Mouse (Mus musculus) MEL (cell line): Measurements from ENCODE around the gene Zfpm1. TPM values are rescaled to one million over a fixed set of nuclear protein-coding genes. Genes with fewer than 3 reads are reported as not detected.

Experiments used
- DNase-seq: peaks from one replicate; pipeline ENCODE4 v3.0.0; 2011; ENCODE audit warnings: low read depth, low spot score
- H3K27ac ChIP-seq: 2 replicates; pipeline ENCODE4 v1.5.1; 2012; ENCODE audit warnings: low read depth, mild to moderate bottlenecking, control low read depth, low read length, moderate library complexity; ENCODE audit not compliant: control insufficient read depth
- H3K27me3 ChIP-seq, 2 experiments: fragments of 150-350 bp in 1 of 2; sonication (generic) in 1 of 2; 2 replicates each; pipeline ENCODE4 v1.6.1; 2012; ENCODE audit warnings: low read length in 2 of 2, mild to moderate bottlenecking in 2 of 2, improper control_type of control experiment in 1 of 2, moderate library complexity in 1 of 2; ENCODE audit not compliant: insufficient read depth in 2 of 2, control insufficient read depth in 1 of 2
- H3K36me3 ChIP-seq, 2 experiments: 2 replicates each; pipeline ENCODE4 v1.6.1; 2012 to 2014; ENCODE audit warnings: low read length in 2 of 2, improper control_type of control experiment in 1 of 2, inconsistent platforms in 1 of 2, mild to moderate bottlenecking in 1 of 2; ENCODE audit not compliant: insufficient read depth in 2 of 2, control insufficient read depth in 1 of 2
- H3K4me1 ChIP-seq, 2 experiments: fragments of 150-350 bp in 1 of 2; sonication (generic) in 1 of 2; 2 replicates each; pipeline ENCODE4 v1.6.1; 2012; ENCODE audit warnings: low read length in 2 of 2, improper control_type of control experiment in 1 of 2, mild to moderate bottlenecking in 1 of 2; ENCODE audit not compliant: insufficient read depth in 2 of 2, control insufficient read depth in 1 of 2
- H3K4me3 ChIP-seq, 2 experiments: fragments of 150-350 bp in 1 of 2; sonication (generic) in 1 of 2; 2 replicates each; pipeline ENCODE4 v1.5.1; 2012; ENCODE audit warnings: low read depth in 2 of 2, low read length in 2 of 2, mild to moderate bottlenecking in 2 of 2, moderate library complexity in 2 of 2, control low read depth in 1 of 2, improper control_type of control experiment in 1 of 2; ENCODE audit not compliant: control insufficient read depth in 1 of 2, insufficient read depth in 1 of 2
- H3K79me2 ChIP-seq: 2 replicates; pipeline ENCODE4 v1.6.1; 2012; ENCODE audit warnings: mild to moderate bottlenecking, low read length, moderate library complexity; ENCODE audit not compliant: control insufficient read depth, poor library complexity, insufficient read depth
- H3K9ac ChIP-seq: 2 replicates; pipeline ENCODE4 v1.6.1; 2012; ENCODE audit warnings: low read depth, mild to moderate bottlenecking, control low read depth, low read length, moderate library complexity; ENCODE audit not compliant: control insufficient read depth, poor library complexity, severe bottlenecking
- H3K9me3 ChIP-seq: fragments of 150-350 bp; sonication (generic); replicated peaks from 2 replicates; pipeline ENCODE4 v1.6.1; 2012; ENCODE audit warnings: mild to moderate bottlenecking, low read length, improper control_type of control experiment, moderate library complexity; ENCODE audit not compliant: insufficient read depth
- BHLHE40 ChIP-seq: IDR thresholded peaks from 2 replicates; pipeline ENCODE4 v1.6.1; 2012; ENCODE audit warnings: low read depth, mild to moderate bottlenecking, inconsistent platforms, low read length, improper control_type of control experiment, borderline replicate concordance
- CHD1 ChIP-seq: IDR thresholded peaks from 2 replicates; pipeline ENCODE4 v1.6.1; 2012; ENCODE audit warnings: low read depth, mild to moderate bottlenecking, inconsistent platforms, low read length, improper control_type of control experiment
- CHD2 ChIP-seq: IDR thresholded peaks from 2 replicates; pipeline ENCODE4 v1.6.1; 2011; ENCODE audit warnings: low read length, improper control_type of control experiment
- E2F4 ChIP-seq: IDR thresholded peaks from 2 replicates; pipeline ENCODE4 v1.6.1; 2011; ENCODE audit warnings: low read depth, low read length, improper control_type of control experiment, borderline replicate concordance
- ELF1 ChIP-seq: IDR thresholded peaks from 2 replicates; pipeline ENCODE4 v1.6.1; 2014; ENCODE audit warnings: low read depth, mild to moderate bottlenecking, inconsistent platforms, low read length, improper control_type of control experiment, moderate library complexity
- EP300 ChIP-seq, 2 experiments: IDR thresholded peaks; 2 replicates each; pipeline ENCODE4 v1.6.1; 2011; ENCODE audit warnings: improper control_type of control experiment in 2 of 2, low read length in 2 of 2, low read depth in 1 of 2, mild to moderate bottlenecking in 1 of 2
- ETS1 ChIP-seq: IDR thresholded peaks from 2 replicates; pipeline ENCODE4 v1.6.1; 2012; ENCODE audit warnings: low read depth, mild to moderate bottlenecking, inconsistent platforms, low read length, improper control_type of control experiment, moderate library complexity
- GABPA ChIP-seq: IDR thresholded peaks from 2 replicates; pipeline ENCODE4 v1.6.1; 2012; ENCODE audit warnings: low read depth, mild to moderate bottlenecking, inconsistent platforms, low read length, improper control_type of control experiment, moderate library complexity
- HCFC1 ChIP-seq: IDR thresholded peaks from 2 replicates; pipeline ENCODE4 v1.6.1; 2012; ENCODE audit warnings: low read depth, mild to moderate bottlenecking, inconsistent platforms, low read length, improper control_type of control experiment, moderate library complexity
- JUND ChIP-seq: IDR thresholded peaks from 2 replicates; pipeline ENCODE4 v1.6.1; 2011; ENCODE audit warnings: low read depth, mild to moderate bottlenecking, improper control_type of control experiment, low read length
- MAFK ChIP-seq: IDR thresholded peaks from 2 replicates; pipeline ENCODE4 v1.6.1; 2011; ENCODE audit warnings: low read depth, mild to moderate bottlenecking, low read length, improper control_type of control experiment, borderline replicate concordance
- MAX ChIP-seq: IDR thresholded peaks from 2 replicates; pipeline ENCODE4 v1.6.1; 2011; ENCODE audit warnings: low read length, improper control_type of control experiment
- MEF2A ChIP-seq: IDR thresholded peaks from 2 replicates; pipeline ENCODE4 v1.6.1; 2014; ENCODE audit warnings: low read depth, mild to moderate bottlenecking, inconsistent platforms, low read length, improper control_type of control experiment; ENCODE audit not compliant: poor library complexity, insufficient replicate concordance, severe bottlenecking; ENCODE audit errors: extremely low read depth
- NELFE ChIP-seq: IDR thresholded peaks from 2 replicates; pipeline ENCODE4 v1.6.1; 2011; ENCODE audit warnings: low read depth, low read length, improper control_type of control experiment
- NRF1 ChIP-seq: IDR thresholded peaks from 2 replicates; pipeline ENCODE4 v1.6.1; 2014; ENCODE audit warnings: low read depth, mild to moderate bottlenecking, inconsistent platforms, low read length, improper control_type of control experiment, moderate library complexity; ENCODE audit not compliant: poor library complexity, insufficient read depth, severe bottlenecking
- POLR2A ChIP-seq, 2 experiments: IDR thresholded peaks; 2 replicates each; pipeline ENCODE4 v1.6.1; 2011 to 2012; ENCODE audit warnings: low read length in 2 of 2, mild to moderate bottlenecking in 2 of 2, control low read depth in 1 of 2, improper control_type of control experiment in 1 of 2, low read depth in 1 of 2, moderate library complexity in 1 of 2; ENCODE audit not compliant: control insufficient read depth in 1 of 2, insufficient read depth in 1 of 2, poor library complexity in 1 of 2
- POLR2AphosphoS2 ChIP-seq: IDR thresholded peaks from 2 replicates; pipeline ENCODE4 v1.6.1; 2011; ENCODE audit warnings: low read length, improper control_type of control experiment
- RCOR1 ChIP-seq: IDR thresholded peaks from 2 replicates; pipeline ENCODE4 v1.6.1; 2012; ENCODE audit warnings: low read depth, mild to moderate bottlenecking, inconsistent platforms, low read length, improper control_type of control experiment
- SIN3A ChIP-seq: IDR thresholded peaks from 2 replicates; pipeline ENCODE4 v1.6.1; 2012; ENCODE audit warnings: low read length, improper control_type of control experiment, inconsistent platforms
- TBP ChIP-seq: IDR thresholded peaks from 2 replicates; pipeline ENCODE4 v1.8.0; 2011; ENCODE audit warnings: low read depth, low read length, improper control_type of control experiment
- TCF12 ChIP-seq: IDR thresholded peaks from 2 replicates; pipeline ENCODE4 v1.6.1; 2014; ENCODE audit warnings: low read depth, mild to moderate bottlenecking, inconsistent platforms, low read length, improper control_type of control experiment, moderate library complexity
- USF1 ChIP-seq: IDR thresholded peaks from 2 replicates; pipeline ENCODE4 v1.6.1; 2014; ENCODE audit warnings: low read depth, mild to moderate bottlenecking, inconsistent platforms, low read length, improper control_type of control experiment, moderate library complexity
- USF2 ChIP-seq, 2 experiments: IDR thresholded peaks; 2 replicates each; pipeline ENCODE4 v1.6.1; 2011 to 2012; ENCODE audit warnings: improper control_type of control experiment in 2 of 2, low read length in 2 of 2, borderline replicate concordance in 1 of 2, inconsistent platforms in 1 of 2, low read depth in 1 of 2, mild to moderate bottlenecking in 1 of 2; ENCODE audit not compliant: insufficient read depth in 1 of 2
- ZC3H11A ChIP-seq: IDR thresholded peaks from 2 replicates; pipeline ENCODE4 v1.6.1; 2012; ENCODE audit warnings: low read depth, mild to moderate bottlenecking, inconsistent platforms, low read length, improper control_type of control experiment
- ZKSCAN1 ChIP-seq: IDR thresholded peaks from 2 replicates; pipeline ENCODE4 v1.6.1; 2012; ENCODE audit warnings: low read depth, mild to moderate bottlenecking, inconsistent platforms, low read length, improper control_type of control experiment, moderate library complexity
- ZMIZ1 ChIP-seq: IDR thresholded peaks from 2 replicates; pipeline ENCODE4 v1.6.1; 2012; ENCODE audit warnings: low read depth, mild to moderate bottlenecking, inconsistent platforms, low read length, improper control_type of control experiment, moderate library complexity
- ZNF384 ChIP-seq: IDR thresholded peaks from 2 replicates; pipeline ENCODE4 v1.6.1; 2012; ENCODE audit warnings: low read depth, mild to moderate bottlenecking, inconsistent platforms, low read length, improper control_type of control experiment
- polyA plus RNA-seq, 2 experiments: library from polyadenylated mRNA; stranded (reverse) in 1 of 2; unstranded in 1 of 2; fragments of >175 nt in 1 of 2; fragments of >200 nt in 1 of 2; gene quantifications; 2 replicates each; pipeline versions ENCODE4 v1.2.1 to v1.2.4; 2012; ENCODE audit warnings: low replicate concordance in 2 of 2, low read depth in 1 of 2; ENCODE audit not compliant: insufficient read length in 2 of 2, insufficient read depth in 1 of 2, missing spikeins in 1 of 2
- total RNA-seq: library from RNA; depleted of rRNA; stranded (reverse); fragments of 300-350 nt; gene quantifications from 2 replicates; pipeline ENCODE4 v1.2.3, GENCODE M21; 2012

The Zfpm1 gene
- total and polyA plus RNA-seq, 3 experiments: 133 to 343 (median 260) TPM

- Histone ChIP-seq H3K9me3 (no peaks in the 10 kb centered on the region), H3K27me3 (no peaks in the 10 kb centered on the region), H3K9ac (peak overlapping the region; percentile 69), H3K79me2 (peaks cover 41% of the 10 kb centered on the region), H3K27ac (peak overlapping the region; percentile 44; the same call in 1 of the 2 replicates), H3K4me1 (peaks cover 0 to 19% of the 10 kb centered on the region in 2 experiments; a peak in 2 of 4 replicates), H3K36me3 (peaks cover 0 to 10% of the 10 kb centered on the region in 2 experiments; a peak in 2 of 4 replicates), H3K4me3 (peak overlapping the region; percentile 59 to 72)
- no peak for TF ChIP-seq GABPA
- no peak for TF ChIP-seq TBP
- TF ChIP-seq CHD2: no peak
- TF ChIP-seq SIN3A: peak; percentile 17; the same call in 1 of the 2 replicates
- no peak for TF ChIP-seq RCOR1
- TF ChIP-seq ZC3H11A: no peak
- peak; percentile 28 for DNase-seq
These were observed 1.2 kb upstream of the Zfpm1 start for GRCm38 (mm10) chr8:122280588-122281316.

- peaks cover 4 to 23% of the 10 kb centered on the region in 2 experiments; a peak in 3 of 4 replicates for H3K4me1 ChIP-seq
- peak overlapping the region; percentile 69 for H3K9ac ChIP-seq
- peaks cover 0 to 18% of the 10 kb centered on the region in 2 experiments; a peak in 2 of 4 replicates for H3K36me3 ChIP-seq
- peak overlapping the region; percentile 44; the same call in 1 of the 2 replicates for H3K27ac ChIP-seq
- peak overlapping the region; percentile 59 to 72 for H3K4me3 ChIP-seq
- H3K27me3 ChIP-seq: no peaks in the 10 kb centered on the region
- no peaks in the 10 kb centered on the region for H3K9me3 ChIP-seq
- peaks cover 48% of the 10 kb centered on the region for H3K79me2 ChIP-seq
- DNase-seq: peak; percentile 97
- TF ChIP-seq RCOR1 (no peak), NELFE (peak; percentile 9; the same call in 1 of the 2 replicates), SIN3A (peak; percentile 36; the same call in 1 of the 2 replicates), MAFK (no peak), NRF1 (0 out of 2 replicates have a peak, but pooled peaks have one; percentile 26), TCF12 (no peak), ZKSCAN1 (no peak), ZMIZ1 (0 out of 2 replicates have a peak, but pooled peaks have one; percentile 37), USF2 (IDR thresholded peaks at IDR 0.05; ENCODE audit: borderline replicate concordance in 1 of 2, insufficient read depth in 1 of 2, low read depth in 1 of 2, low read length in 2 of 2) (no peak), MAX (no peak), TBP (0 out of 2 replicates have a peak, but pooled peaks have one; percentile 49), POLR2A (IDR thresholded peaks at IDR 0.05; ENCODE audit: control insufficient read depth in 1 of 2, insufficient read depth in 1 of 2, low read depth in 1 of 2, low read length in 2 of 2, poor library complexity in 1 of 2) (no peak; a peak in 1 of 4 replicates), USF1 (no peak), HCFC1 (0 out of 2 replicates have a peak, but pooled peaks have one; percentile 31), ELF1 (peak; percentile 92), MEF2A (no peak), BHLHE40 (no peak), EP300 (IDR thresholded peaks at IDR 0.05; ENCODE audit: low read depth in 1 of 2, low read length in 2 of 2) (no peak), JUND (no peak), ETS1 (no peak), POLR2AphosphoS2 (no peak), CHD1 (no peak), GABPA (no peak), ZNF384 (no peak), E2F4 (no peak)
These were observed 465 bp upstream of the Zfpm1 start for GRCm38 (mm10) chr8:122281317-122282034.
